21 mouse cellular contexts compared by ENCODE assay signal in the genomic region with DNA sequence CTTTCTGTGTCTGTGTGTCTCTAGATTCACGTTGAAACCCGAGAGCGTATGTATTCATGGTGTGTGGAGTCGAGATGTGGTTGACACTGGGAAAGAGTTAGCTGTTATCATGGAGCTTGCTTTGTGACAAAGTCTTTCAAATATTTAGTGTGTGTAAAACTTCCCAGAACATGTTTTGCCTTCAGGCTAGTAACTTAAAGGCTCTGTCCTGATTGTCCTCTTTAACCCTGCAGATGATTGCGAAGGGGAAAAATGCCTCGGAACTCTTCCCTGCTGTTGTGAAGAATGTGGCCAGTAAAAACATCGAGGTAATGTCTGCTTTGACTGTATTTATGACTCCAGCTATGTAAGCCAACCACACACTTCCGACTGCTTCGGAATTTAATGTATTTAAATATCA. TPM values are rescaled to one million over a fixed set of nuclear protein-coding genes. Genes with fewer than 3 reads are reported as not detected.
DNase-seq lines count a peak whose midpoint lies in the region; ATAC-seq and TF ChIP-seq lines count a peak whose summit lies in the region.
"Had no signal": no experiment of that assay in that cellular context is flagged by ENCODE, and none has a peak within 500 bp of the region (broad histone marks: within the 10 kb centered on the region; RNA-seq: fewer than 3 reads in every experiment).

No protein-coding gene starts in this region.

- H3K9ac ChIP-seq in heart, embryonic 16.5 days (ENCODE audit: low read length) = no peak overlapping the region
- no peak overlapping the region for H3K9ac ChIP-seq in heart, embryonic 11.5 days (ENCODE audit: low read depth, low read length)
- no peak overlapping the region for H3K9ac ChIP-seq in kidney, embryonic 16.5 days (replicated peaks; ENCODE audit: low read length)
- H3K9ac ChIP-seq in stomach, postnatal 0 days (ENCODE audit: low read length) = no peak overlapping the region
- H3K9ac ChIP-seq: embryonic facial prominence, embryonic 12.5 days; forebrain, embryonic 12.5 days; forebrain, postnatal 0 days; hindbrain, embryonic 14.5 days; intestine, embryonic 15.5 days had no signal

- no peak for DNase-seq in kidney, postnatal 10 days
- peak; percentile 50 for DNase-seq in NIH3T3 (ENCODE audit: low read depth)
- peak; percentile 2 for DNase-seq in stomach, postnatal 0 days (ENCODE audit: low spot score)
- no peak for DNase-seq in urinary bladder, postnatal 14 days (ENCODE audit: low spot score)
- DNase-seq: adrenal gland, postnatal 14 days; cerebellum, adult 11-12 months; cerebellum, adult 9-10 months; cerebellum, postnatal 25 days; forebrain, postnatal 0 days; gastrocnemius, adult 2 months; gastrocnemius, postnatal 36 days; heart, postnatal 10 days had no signal

- H3K4me2 ChIP-seq in heart, embryonic 16.5 days (ENCODE audit: low read depth, low read length) = no peak overlapping the region
- H3K4me2 ChIP-seq in heart, embryonic 11.5 days = no peak overlapping the region
- no peak overlapping the region for H3K4me2 ChIP-seq in kidney, embryonic 16.5 days (replicated peaks; ENCODE audit: low read depth, low read length)
- no peak overlapping the region for H3K4me2 ChIP-seq in stomach, postnatal 0 days (replicated peaks; ENCODE audit: low read depth)
- H3K4me2 ChIP-seq: embryonic facial prominence, embryonic 12.5 days; forebrain, embryonic 12.5 days; hindbrain, embryonic 14.5 days; intestine, embryonic 15.5 days had no signal

- H3K27me3 ChIP-seq in heart, embryonic 16.5 days (ENCODE audit: control insufficient read depth, insufficient read depth, low read length) = no peaks in the 10 kb centered on the region
- no peaks in the 10 kb centered on the region for H3K27me3 ChIP-seq in heart, embryonic 11.5 days (ENCODE audit: control insufficient read depth, insufficient read depth, low read length)
- no peaks in the 10 kb centered on the region for H3K27me3 ChIP-seq in kidney, embryonic 16.5 days (ENCODE audit: insufficient read depth, low read length)
- H3K27me3 ChIP-seq in stomach, postnatal 0 days (ENCODE audit: control insufficient read depth, insufficient read depth, low read length) = no peaks in the 10 kb centered on the region
- H3K27me3 ChIP-seq: CH12.LX; embryonic facial prominence, embryonic 12.5 days; forebrain, embryonic 12.5 days; intestine, embryonic 15.5 days had no signal

- no peak for ATAC-seq in heart, embryonic 16.5 days (replicated peaks; ENCODE audit: extremely low read depth, insufficient read depth, low FRiP score)
- ATAC-seq in heart, embryonic 11.5 days (replicated peaks; ENCODE audit: insufficient number of reproducible peaks, low FRiP score, low TSS enrichment) = no peak
- no peak for ATAC-seq in kidney, embryonic 16.5 days (ENCODE audit: low FRiP score, low TSS enrichment)
- no peak for ATAC-seq in stomach, postnatal 0 days (ENCODE audit: low FRiP score, low TSS enrichment)
- ATAC-seq: activated CD4-positive, CD25-positive, alpha-beta regulatory T cell, adult 4 months; forebrain, postnatal 0 days; intestine, embryonic 15.5 days had no signal

- peak overlapping the region; percentile 40 for H3K27ac ChIP-seq in heart, embryonic 16.5 days (ENCODE audit: low read length)
- H3K27ac ChIP-seq in heart, embryonic 11.5 days (ENCODE audit: low read depth, low read length) = no peak overlapping the region
- peak overlapping the region; percentile 47; the same call in 1 of the 2 replicates for H3K27ac ChIP-seq in kidney, embryonic 16.5 days (ENCODE audit: low read length)
- H3K27ac ChIP-seq in stomach, postnatal 0 days (replicated peaks) = no peak overlapping the region
- H3K27ac ChIP-seq: embryonic facial prominence, embryonic 12.5 days; forebrain, embryonic 12.5 days; gastrocnemius, adult 2 months; hindbrain, embryonic 14.5 days; intestine, embryonic 15.5 days had no signal

- no peak for TF ChIP-seq EP300 in stomach, postnatal 0 days (optimal IDR thresholded peaks at IDR 0.05)

- no peak for TF ChIP-seq CTCF in stomach, postnatal 0 days (IDR thresholded peaks at IDR 0.05; ENCODE audit: low read depth)

- H3K4me3 ChIP-seq in heart, embryonic 16.5 days (ENCODE audit: low read length) = no peak overlapping the region
- no peak overlapping the region for H3K4me3 ChIP-seq in heart, embryonic 11.5 days (ENCODE audit: low read depth, low read length)
- no peak overlapping the region for H3K4me3 ChIP-seq in kidney, embryonic 16.5 days (ENCODE audit: low read length)
- no peak overlapping the region for H3K4me3 ChIP-seq in stomach, postnatal 0 days (ENCODE audit: low read depth, low read length)
- H3K4me3 ChIP-seq: embryonic facial prominence, embryonic 12.5 days; forebrain, embryonic 12.5 days; gastrocnemius, adult 2 months; intestine, embryonic 15.5 days had no signal

- peaks cover 28% of the 10 kb centered on the region for H3K4me1 ChIP-seq in heart, embryonic 16.5 days (ENCODE audit: control insufficient read depth, insufficient read depth, low read length)
- peaks cover 5% of the 10 kb centered on the region; the same call in 1 of the 2 replicates for H3K4me1 ChIP-seq in heart, embryonic 11.5 days (ENCODE audit: control insufficient read depth, insufficient read depth, low read length)
- H3K4me1 ChIP-seq in kidney, embryonic 16.5 days (ENCODE audit: insufficient read depth, low read length) = peaks cover 4% of the 10 kb centered on the region; the same call in 1 of the 2 replicates
- H3K4me1 ChIP-seq in stomach, postnatal 0 days (replicated peaks; ENCODE audit: control insufficient read depth, insufficient read depth) = no peaks in the 10 kb centered on the region
- H3K4me1 ChIP-seq: embryonic facial prominence, embryonic 12.5 days; forebrain, embryonic 12.5 days; intestine, embryonic 15.5 days had no signal

- 58% methylated on average over 9 of the region's 9 CpGs for WGBS in heart, embryonic 16.5 days
- whole genome bisulfite sequencing in heart, embryonic 11.5 days (ENCODE audit: insufficient replicate concordance) = 81% methylated on average over 9 of the region's 9 CpGs
- WGBS in kidney, embryonic 16.5 days = 47% methylated on average over 9 of the region's 9 CpGs
- WGBS in stomach, postnatal 0 days = 65% methylated on average over 9 of the region's 9 CpGs

- H3K9me3 ChIP-seq in heart, embryonic 16.5 days (replicated peaks; ENCODE audit: control insufficient read depth, low read length) = no peaks in the 10 kb centered on the region
- no peaks in the 10 kb centered on the region for H3K9me3 ChIP-seq in heart, embryonic 11.5 days (replicated peaks; ENCODE audit: control insufficient read depth, low read length)
- H3K9me3 ChIP-seq in kidney, embryonic 16.5 days (ENCODE audit: low read length) = no peaks in the 10 kb centered on the region
- H3K9me3 ChIP-seq in stomach, postnatal 0 days (ENCODE audit: control insufficient read depth, low read length) = no peaks in the 10 kb centered on the region
- H3K9me3 ChIP-seq: embryonic facial prominence, embryonic 12.5 days; forebrain, embryonic 12.5 days; intestine, embryonic 15.5 days had no signal

- H3K36me3 ChIP-seq in heart, embryonic 16.5 days (ENCODE audit: control insufficient read depth, insufficient read depth) = peaks cover 12% of the 10 kb centered on the region
- 0 out of 2 replicates have a peak, but pooled peaks cover 3% of the 10 kb centered on the region for H3K36me3 ChIP-seq in heart, embryonic 11.5 days (ENCODE audit: control insufficient read depth, insufficient read depth, low read length)
- H3K36me3 ChIP-seq in kidney, embryonic 16.5 days (ENCODE audit: insufficient read depth, low read length) = peaks cover 16% of the 10 kb centered on the region; the same call in 1 of the 2 replicates
- no peaks in the 10 kb centered on the region; the same call in 1 of the 2 replicates for H3K36me3 ChIP-seq in stomach, postnatal 0 days (ENCODE audit: control insufficient read depth, insufficient read depth, low read length)

RNA-seq across cellular contexts. Expression of a gene that starts 35.7 kb away (rescaled TPM):
- polyA plus RNA-seq in heart, embryonic 16.5 days (2015; fragmentation: Nextera tagmentation; extraction: Ambion mirVana) = 33.3 and 33.7 TPM in 2 replicates
- 35.1 and 42.1 TPM in 2 replicates for polyA plus RNA-seq in heart, embryonic 11.5 days (2014; fragmentation: Nextera tagmentation; extraction: Ambion mirVana)
- 48.4 and 48.6 TPM in 2 replicates for polyA plus RNA-seq in kidney, embryonic 16.5 days (2015; fragmentation: Nextera tagmentation; extraction: Ambion mirVana)
- 29.5 and 30.3 TPM in 2 replicates for polyA plus RNA-seq in stomach, postnatal 0 days (2015; fragmentation: Nextera tagmentation; extraction: Ambion mirVana)

Comparison
In these comparisons a context has a peak if more than half of its experiments do, and no peak if none do; other contexts are left out.
1. H3K27ac ChIP-seq: peak in heart, embryonic 16.5 days (single experiment) and kidney, embryonic 16.5 days (single experiment); none in heart, embryonic 11.5 days (single experiment) and stomach, postnatal 0 days (single experiment).
2. DNase-seq: peak in NIH3T3 (single experiment) and stomach, postnatal 0 days (single experiment); none in kidney, postnatal 10 days (single experiment) and urinary bladder, postnatal 14 days (single experiment).